Mouse (Mus musculus): ENCODE measurements around the gene Hexb.

The Hexb gene

GRCm38 (mm10) chr13:97197932-97198562, at the start of gene Hexb:
Gene Hexb, minus strand, starts transcription at chr13:97198357.
- no peak for DNase-seq (ENCODE audit: extremely low read depth, low read depth, low spot score)

GRCm38 (mm10) chr13:97247754-97248153, 49.6 kb upstream of the Hexb start:
- no peak for DNase-seq (ENCODE audit: extremely low read depth, low read depth, low spot score)

DNA sequence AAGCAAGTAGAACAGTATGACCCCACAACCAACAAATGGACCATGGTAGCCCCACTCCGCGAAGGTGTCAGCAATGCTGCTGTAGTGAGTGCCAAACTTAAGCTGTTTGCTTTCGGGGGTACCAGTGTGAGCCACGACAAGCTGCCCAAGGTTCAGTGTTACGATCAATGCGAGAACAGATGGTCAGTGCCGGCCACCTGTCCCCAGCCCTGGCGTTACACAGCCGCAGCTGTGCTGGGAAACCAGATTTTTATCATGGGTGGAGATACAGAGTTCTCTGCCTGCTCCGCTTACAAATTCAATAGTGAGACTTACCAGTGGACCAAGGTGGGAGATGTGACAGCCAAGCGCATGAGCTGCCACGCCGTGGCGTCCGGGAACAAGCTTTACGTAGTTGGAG, 48.1 kb upstream of the Hexb start:
- DNase-seq (ENCODE audit: extremely low read depth, low read depth, low spot score), result no peak

- no peak for DNase-seq (ENCODE audit: extremely low read depth, low read depth, low spot score)
Observed at GRCm38 (mm10) chr13:97245157-97245556, 47.0 kb upstream of the Hexb start.

DNA sequence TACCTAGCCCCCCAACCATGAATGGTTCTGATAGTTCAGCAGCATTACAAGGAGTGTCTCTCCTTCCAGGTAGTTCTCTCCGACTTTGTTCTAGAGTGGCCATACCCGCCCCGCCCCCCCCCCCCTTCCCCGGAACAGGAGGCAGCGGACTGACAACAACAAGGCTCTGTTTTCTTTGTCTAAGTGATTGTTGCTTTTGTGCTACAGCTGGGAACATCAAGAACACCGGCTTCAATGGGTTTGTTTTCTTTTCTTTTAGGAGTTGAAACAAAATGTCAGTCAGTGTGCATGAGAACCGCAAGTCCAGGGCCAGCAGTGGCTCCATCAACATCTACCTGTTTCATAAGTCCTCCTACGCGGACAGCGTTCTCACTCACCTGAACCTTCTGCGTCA, 46.6 kb upstream of the Hexb start:
- no peak for DNase-seq (ENCODE audit: extremely low read depth, low read depth, low spot score)

DNA sequence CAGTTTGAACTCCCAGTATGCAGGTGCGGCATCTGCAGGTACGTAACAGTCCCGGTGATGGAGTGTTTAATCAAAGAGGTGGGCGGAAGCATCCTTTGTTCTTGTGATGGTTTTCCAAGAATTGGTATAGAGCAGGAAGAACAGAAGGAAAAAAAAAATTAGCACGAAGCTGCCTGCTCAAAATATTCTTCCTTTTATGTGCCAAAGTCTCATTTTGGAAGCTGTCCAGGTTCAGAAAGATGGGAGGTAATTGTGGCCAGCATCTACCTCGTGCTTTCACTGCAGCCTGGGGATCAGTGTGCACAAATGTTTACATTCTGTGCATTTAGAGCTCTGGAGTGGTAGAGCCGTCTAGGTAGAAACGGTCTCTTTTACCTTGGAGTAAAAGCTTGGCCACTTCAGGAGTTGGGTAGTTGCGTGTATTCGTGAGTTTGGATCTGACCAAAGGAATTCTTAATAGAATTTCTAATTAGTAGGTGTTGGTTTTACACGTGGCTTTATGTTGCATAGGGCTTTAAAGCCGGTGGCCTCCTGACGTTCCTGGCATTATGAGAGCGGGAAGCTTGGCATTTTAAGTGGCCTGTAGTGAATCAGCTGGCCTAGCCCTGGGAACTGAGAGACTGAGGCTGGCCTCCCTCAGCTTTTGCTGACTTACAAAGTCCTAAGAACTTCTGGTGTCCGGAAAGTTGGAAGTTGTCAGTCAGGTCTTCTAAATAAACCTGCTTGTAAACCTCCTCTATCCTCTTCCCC, 46.0 kb upstream of the Hexb start:
- no peak for DNase-seq (ENCODE audit: extremely low read depth, low read depth, low spot score)

- DNase-seq (ENCODE audit: extremely low read depth, low read depth, low spot score), result no peak
Observed at GRCm38 (mm10) chr13:97242716-97243115, 44.6 kb upstream of the Hexb start.

- DNase-seq (ENCODE audit: extremely low read depth, low read depth, low spot score), result no peak
Observed at GRCm38 (mm10) chr13:97241787-97242280, 43.7 kb upstream of the Hexb start.

- peak; percentile 28 for DNase-seq (ENCODE audit: extremely low read depth, low read depth, low spot score)
Observed at GRCm38 (mm10) chr13:97240965-97241786, 43.0 kb upstream of the Hexb start, which contains the start of gene Enc1. Gene Enc1, plus strand, starts transcription at chr13:97241105.

GRCm38 (mm10) chr13:97240279-97240964, 42.3 kb upstream of the Hexb start:
- DNase-seq (ENCODE audit: extremely low read depth, low read depth, low spot score), result no peak

- DNase-seq (ENCODE audit: extremely low read depth, low read depth, low spot score), result peak; percentile 18
Observed at GRCm38 (mm10) chr13:97239343-97240180, 41.4 kb upstream of the Hexb start.

DNA sequence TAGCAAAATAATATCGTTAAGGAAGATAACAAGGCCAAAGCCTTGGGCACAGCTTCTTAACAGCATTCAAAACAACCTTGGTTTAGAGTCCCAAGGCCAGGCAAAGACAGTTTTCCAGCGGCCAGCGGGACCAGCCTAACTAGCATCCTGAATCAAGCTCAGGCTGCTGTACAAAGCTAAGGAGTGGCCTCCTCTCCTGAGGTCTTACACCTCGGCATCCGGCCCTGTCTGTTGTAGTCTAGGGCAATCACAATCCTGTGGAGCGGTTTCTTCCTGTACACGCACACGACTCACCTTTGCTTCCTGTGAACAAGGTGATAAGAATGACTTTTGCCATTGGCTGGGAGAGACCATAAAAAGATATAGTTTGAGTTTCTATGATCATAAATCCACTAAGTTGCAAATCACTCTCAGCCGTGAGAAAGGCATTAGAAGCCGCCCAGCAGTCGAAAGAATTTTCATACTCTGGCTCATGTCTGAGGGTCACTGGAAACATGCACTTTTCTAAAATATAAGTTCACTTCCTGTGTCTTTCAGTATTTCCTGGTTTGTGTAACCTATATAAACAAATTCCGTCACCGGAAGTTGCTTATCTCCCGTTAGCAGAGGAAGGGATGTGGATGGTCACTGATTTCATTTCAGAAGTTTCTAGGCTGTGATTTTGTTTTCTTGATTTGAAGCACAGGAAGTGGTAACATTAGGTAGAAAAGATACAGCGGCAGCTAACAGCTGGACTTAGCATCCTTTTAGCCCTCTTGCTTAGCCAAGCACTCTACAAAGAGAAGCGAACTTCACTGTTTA, 40.2 kb upstream of the Hexb start:
- DNase-seq (ENCODE audit: extremely low read depth, low read depth, low spot score), result no peak

DNA sequence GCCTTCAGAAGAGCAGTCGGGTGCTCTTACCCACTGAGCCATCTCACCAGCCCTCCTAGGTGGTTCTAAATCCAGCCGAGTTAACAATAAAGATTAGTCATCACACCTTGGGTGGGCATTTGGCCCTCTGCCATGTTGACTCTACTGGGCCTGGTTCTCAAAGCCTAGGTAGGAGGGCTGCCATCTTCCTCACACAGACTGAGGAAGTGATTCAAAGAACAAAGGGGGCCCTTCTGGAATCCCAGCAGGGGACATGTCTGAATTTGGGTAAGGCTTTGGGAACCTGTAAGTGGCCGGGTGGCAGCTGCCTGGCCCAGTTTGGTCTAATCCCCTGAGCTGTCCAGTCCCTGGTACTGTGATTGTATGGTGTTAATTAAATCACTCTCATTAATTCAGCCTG, 39.5 kb upstream of the Hexb start:
- DNase-seq (ENCODE audit: extremely low read depth, low read depth, low spot score), result no peak

- peak; percentile 34 for DNase-seq (ENCODE audit: extremely low read depth, low read depth, low spot score)
Observed at GRCm38 (mm10) chr13:97235911-97236310, 37.8 kb upstream of the Hexb start.

GRCm38 (mm10) chr13:97234785-97235417, 36.7 kb upstream of the Hexb start:
- DNase-seq (ENCODE audit: extremely low read depth, low read depth, low spot score), result no peak

- no peak for DNase-seq (ENCODE audit: extremely low read depth, low read depth, low spot score)
Observed at GRCm38 (mm10) chr13:97233092-97233491, 34.9 kb upstream of the Hexb start.

- DNase-seq (ENCODE audit: extremely low read depth, low read depth, low spot score), result no peak
Observed at GRCm38 (mm10) chr13:97230101-97230500, 31.9 kb upstream of the Hexb start.

GRCm38 (mm10) chr13:97227795-97228194, 29.6 kb upstream of the Hexb start:
- DNase-seq (ENCODE audit: extremely low read depth, low read depth, low spot score), result no peak

GRCm38 (mm10) chr13:97225130-97225529, 27.0 kb upstream of the Hexb start:
- no peak for DNase-seq (ENCODE audit: extremely low read depth, low read depth, low spot score)

All from fat pad, adult 2 months (tissue).